ENCODE assay signal across 9 mouse cellular contexts in the genomic region with DNA sequence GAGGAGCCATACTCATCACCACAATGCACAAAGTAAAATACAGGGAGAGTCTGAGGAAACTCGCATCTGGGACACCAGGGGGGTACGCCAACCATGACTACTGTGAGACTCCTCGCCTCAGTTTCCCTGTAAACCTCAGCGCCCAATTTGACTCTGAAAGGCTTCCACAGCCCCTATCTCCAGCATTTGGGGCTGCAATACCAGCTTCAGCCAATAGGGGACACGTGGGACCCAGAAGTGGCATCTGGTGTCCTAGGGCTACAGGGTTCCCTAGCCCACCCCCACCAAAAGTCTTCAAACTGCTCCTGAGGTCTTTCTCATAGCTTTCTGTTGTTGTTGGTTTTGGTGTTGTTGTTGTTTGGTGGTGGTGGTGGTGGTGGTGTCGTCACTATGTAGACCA. TPM values are rescaled to one million over a fixed set of nuclear protein-coding genes. Genes with fewer than 3 reads are reported as not detected.
DNase-seq lines count a peak whose midpoint lies in the region; ATAC-seq and TF ChIP-seq lines count a peak whose summit lies in the region.
"Had no signal": no experiment of that assay in that cellular context is flagged by ENCODE, and none has a peak within 500 bp of the region (broad histone marks: within the 10 kb centered on the region; RNA-seq: fewer than 3 reads in every experiment).

No protein-coding gene starts in this region.

- H3K4me2 ChIP-seq in liver, embryonic 14.5 days (ENCODE audit: low read depth): no peak overlapping the region
- H3K4me2 ChIP-seq: limb, embryonic 15.5 days had no signal

- no peak for TF ChIP-seq EP300 in ES-Bruce4 (IDR thresholded peaks at IDR 0.05; ENCODE audit: insufficient read depth, low read depth, low read length)
- TF ChIP-seq EP300 in liver, embryonic 14.5 days (IDR thresholded peaks at IDR 0.05; ENCODE audit: low read depth): no peak

- H3K4me1 ChIP-seq in ES-Bruce4 (ENCODE audit: control insufficient read depth, insufficient read depth, low read length): peaks cover 5% of the 10 kb centered on the region
- peaks cover 4% of the 10 kb centered on the region; the same call in 1 of the 2 replicates for H3K4me1 ChIP-seq in bone marrow, adult 2 months (ENCODE audit: control insufficient read depth, insufficient read depth, low read length)
- peaks cover 10 to 20% of the 10 kb centered on the region in 2 experiments; a peak in 3 of 4 replicates for H3K4me1 ChIP-seq in liver, embryonic 14.5 days (replicated peaks; ENCODE audit: control insufficient read depth in 2 of 2, insufficient read depth in 2 of 2, low read length in 1 of 2)

- no peak for TF ChIP-seq POLR2A in ES-Bruce4 (IDR thresholded peaks at IDR 0.05; ENCODE audit: insufficient read depth, low read length)
- no peak for TF ChIP-seq POLR2A in bone marrow, adult 2 months (IDR thresholded peaks at IDR 0.05; ENCODE audit: borderline replicate concordance, control insufficient read depth, low read depth, low read length)

- DNase-seq in left cerebral cortex, adult 18-20 months (ENCODE audit: low spot score in 2 of 2): peak; percentile 54 to 57
- DNase-seq in left cerebral cortex, adult 9 months (ENCODE audit: low spot score in 2 of 2): no peak
- DNase-seq in liver, embryonic 14.5 days (ENCODE audit: low read depth in 3 of 3, low spot score in 3 of 3): no peak
- DNase-seq in thymus, postnatal 4 days: peak; percentile 86
- no peak for DNase-seq in c-Kit-positive CD71-positive TER-119-positive erythroid progenitor cells, embryonic 14.5 days (ENCODE audit: low spot score)
- no peak for DNase-seq in left cerebral cortex, adult 11 months (ENCODE audit: low spot score)

- H3K9me3 ChIP-seq in ES-Bruce4 (replicated peaks; ENCODE audit: control insufficient read depth, insufficient read depth, low read length, poor library complexity, severe bottlenecking): no peaks in the 10 kb centered on the region
- H3K9me3 ChIP-seq in liver, embryonic 14.5 days (ENCODE audit: control insufficient read depth, low read length): no peaks in the 10 kb centered on the region
- H3K9me3 ChIP-seq: limb, embryonic 15.5 days had no signal

- no peak for TF ChIP-seq CTCF in ES-Bruce4 (IDR thresholded peaks at IDR 0.05; ENCODE audit: low read depth, low read length)
- peak; percentile 46; the same call in 1 of the 2 replicates for TF ChIP-seq CTCF in bone marrow, adult 2 months (IDR thresholded peaks at IDR 0.05; ENCODE audit: control insufficient read depth, insufficient read depth, low read length)
- TF ChIP-seq CTCF in liver, embryonic 14.5 days (IDR thresholded peaks at IDR 0.05; ENCODE audit: low read depth): peak; percentile 80

- 0 out of 2 replicates have a peak overlapping the region, but pooled peaks have one; percentile 2 for H3K27ac ChIP-seq in ES-Bruce4 (ENCODE audit: insufficient read depth, low read length)
- H3K27ac ChIP-seq in bone marrow, adult 2 months (ENCODE audit: control insufficient read depth, insufficient read depth, low read depth, low read length, poor library complexity): no peak overlapping the region
- H3K27ac ChIP-seq in liver, embryonic 14.5 days: no peak overlapping the region
- H3K27ac ChIP-seq: limb, embryonic 15.5 days had no signal

- no peaks in the 10 kb centered on the region for H3K27me3 ChIP-seq in ES-Bruce4 (ENCODE audit: control insufficient read depth, insufficient read depth, low read length, poor library complexity, severe bottlenecking)
- peaks cover 21% of the 10 kb centered on the region for H3K27me3 ChIP-seq in liver, embryonic 14.5 days (ENCODE audit: control insufficient read depth, insufficient read depth, low read length)

- no peaks in the 10 kb centered on the region for H3K36me3 ChIP-seq in ES-Bruce4 (ENCODE audit: control insufficient read depth, insufficient read depth, low read length, poor library complexity, severe bottlenecking)
- no peaks in the 10 kb centered on the region for H3K36me3 ChIP-seq in liver, embryonic 14.5 days (replicated peaks; ENCODE audit: control insufficient read depth, insufficient read depth, low read depth)
- H3K36me3 ChIP-seq: limb, embryonic 15.5 days had no signal

- ATAC-seq in liver, embryonic 14.5 days (ENCODE audit: insufficient read depth): no peak

- WGBS in bone marrow, adult 2 months: 38% methylated on average over 6 of the region's 6 CpGs
- WGBS in liver, embryonic 14.5 days (ENCODE audit: insufficient replicate concordance): 21% methylated on average over 6 of the region's 6 CpGs

- H3K4me3 ChIP-seq in ES-Bruce4 (ENCODE audit: low read depth, low read length): peak overlapping the region; percentile 32; the same call in 1 of the 2 replicates
- no peak overlapping the region for H3K4me3 ChIP-seq in bone marrow, adult 2 months (replicated peaks; ENCODE audit: control insufficient read depth, low read depth, low read length)
- H3K4me3 ChIP-seq in liver, embryonic 14.5 days (ENCODE audit: insufficient read depth in 1 of 2, low read depth in 2 of 2, low read length in 2 of 2): no peak overlapping the region
- H3K4me3 ChIP-seq: limb, embryonic 15.5 days had no signal

- no peak overlapping the region for H3K9ac ChIP-seq in ES-Bruce4 (ENCODE audit: low read depth, poor library complexity, severe bottlenecking)
- no peak overlapping the region for H3K9ac ChIP-seq in liver, embryonic 14.5 days (replicated peaks)
- H3K9ac ChIP-seq: limb, embryonic 15.5 days had no signal

RNA-seq across cellular contexts. Expression of a gene that starts 2.8 kb away (rescaled TPM):
- under 1 TPM; 0.16 to 0.23 TPM for total RNA-seq in left cerebral cortex, adult 18-20 months (2021)
- 41.5 and 42.7 TPM in 2 replicates for polyA plus RNA-seq in ES-Bruce4 (2011; ENCODE audit: insufficient read depth, insufficient read length, low read depth, missing spikeins)
- polyA plus RNA-seq in bone marrow, adult 2 months (2011; ENCODE audit: insufficient read depth, insufficient read length, low replicate concordance, missing spikeins): 3.0 and 3.4 TPM in 2 replicates
- 0.38 and 0.40 TPM in 2 replicates for polyA plus RNA-seq in liver, embryonic 14.5 days (2012; rRNA removed)
- polyA plus RNA-seq in liver, embryonic 14.5 days (2014; fragmentation: Nextera tagmentation; extraction: Ambion mirVana): 0.20 and 0.37 TPM in 2 replicates

RNA-seq across cellular contexts. Expression of a gene that starts 4.2 kb away (rescaled TPM):
- 100 to 1,000 TPM; 415 to 417 TPM for total RNA-seq in left cerebral cortex, adult 18-20 months (2021)
- 28.3 and 31.5 TPM in 2 replicates for polyA plus RNA-seq in ES-Bruce4 (2011; ENCODE audit: insufficient read depth, insufficient read length, low read depth, missing spikeins)
- polyA plus RNA-seq in bone marrow, adult 2 months (2011; ENCODE audit: insufficient read depth, insufficient read length, low replicate concordance, missing spikeins): 31.2 and 62.2 TPM in 2 replicates
- 12.8 and 13.1 TPM in 2 replicates for polyA plus RNA-seq in liver, embryonic 14.5 days (2012; rRNA removed)
- 10.5 and 12.5 TPM in 2 replicates for polyA plus RNA-seq in liver, embryonic 14.5 days (2014; fragmentation: Nextera tagmentation; extraction: Ambion mirVana)

RNA-seq across cellular contexts. Expression of a gene that starts 21.8 kb away (rescaled TPM):
- 10 to 100 TPM; 36.7 to 42.7 TPM for total RNA-seq in left cerebral cortex, adult 18-20 months (2021)
- polyA plus RNA-seq in ES-Bruce4 (2011; ENCODE audit: insufficient read depth, insufficient read length, low read depth, missing spikeins): 25.8 and 26.4 TPM in 2 replicates
- 14.6 and 32.8 TPM in 2 replicates for polyA plus RNA-seq in bone marrow, adult 2 months (2011; ENCODE audit: insufficient read depth, insufficient read length, low replicate concordance, missing spikeins)
- 14.3 and 14.6 TPM in 2 replicates for polyA plus RNA-seq in liver, embryonic 14.5 days (2012; rRNA removed)
- 15.7 and 16.1 TPM in 2 replicates for polyA plus RNA-seq in liver, embryonic 14.5 days (2014; fragmentation: Nextera tagmentation; extraction: Ambion mirVana)

RNA-seq across cellular contexts. Expression of a gene that starts 21.9 kb away (rescaled TPM):
- 10 to 100 TPM; 38.8 to 43.5 TPM for total RNA-seq in left cerebral cortex, adult 18-20 months (2021)
- polyA plus RNA-seq in ES-Bruce4 (2011; ENCODE audit: insufficient read depth, insufficient read length, low read depth, missing spikeins): 52.2 and 63.7 TPM in 2 replicates
- polyA plus RNA-seq in bone marrow, adult 2 months (2011; ENCODE audit: insufficient read depth, insufficient read length, low replicate concordance, missing spikeins): 34.4 and 75.4 TPM in 2 replicates
- 42.8 and 49.9 TPM in 2 replicates for polyA plus RNA-seq in liver, embryonic 14.5 days (2012; rRNA removed)
- polyA plus RNA-seq in liver, embryonic 14.5 days (2014; fragmentation: Nextera tagmentation; extraction: Ambion mirVana): 113 and 120 TPM in 2 replicates

RNA-seq across cellular contexts. Expression of a gene that starts 32.3 kb away (rescaled TPM):
- 10 to 100 TPM; 30.5 to 34.6 TPM for total RNA-seq in left cerebral cortex, adult 18-20 months (2021)
- polyA plus RNA-seq in ES-Bruce4 (2011; ENCODE audit: insufficient read depth, insufficient read length, low read depth, missing spikeins): 17.5 and 18.2 TPM in 2 replicates
- 24.0 and 36.6 TPM in 2 replicates for polyA plus RNA-seq in bone marrow, adult 2 months (2011; ENCODE audit: insufficient read depth, insufficient read length, low replicate concordance, missing spikeins)
- 20.8 and 24.3 TPM in 2 replicates for polyA plus RNA-seq in liver, embryonic 14.5 days (2012; rRNA removed)
- 12.1 and 16.6 TPM in 2 replicates for polyA plus RNA-seq in liver, embryonic 14.5 days (2014; fragmentation: Nextera tagmentation; extraction: Ambion mirVana)

Comparison
In these comparisons a context has a peak if more than half of its experiments do, and no peak if none do; other contexts are left out.
1. DNase-seq: peak in left cerebral cortex, adult 18-20 months (2 of 2) and thymus, postnatal 4 days (single experiment); none in left cerebral cortex, adult 9 months (0 of 2), liver, embryonic 14.5 days (0 of 3), c-Kit-positive CD71-positive TER-119-positive erythroid progenitor cells, embryonic 14.5 days (single experiment) and left cerebral cortex, adult 11 months (single experiment).